ENCODE assay signal across 9 mouse cellular contexts in genomic region chr10:24297792-24298191, GRCm38 (mm10).
DNase-seq lines count a peak whose midpoint lies in the region; ATAC-seq and TF ChIP-seq lines count a peak whose summit lies in the region.
"Had no signal": no experiment of that assay in that cellular context is flagged by ENCODE, and none has a peak within 500 bp of the region (broad histone marks: within the 10 kb centered on the region; RNA-seq: fewer than 3 reads in every experiment).

No protein-coding gene starts in this region.

- no peaks in the 10 kb centered on the region for H3K36me3 ChIP-seq in liver, embryonic 11.5 days (ENCODE audit: control insufficient read depth, insufficient read depth, low read length)
- H3K36me3 ChIP-seq: neural tube, embryonic 13.5 days had no signal

- TF ChIP-seq POLR2A in embryonic fibroblast, embryonic 13.5 days (IDR thresholded peaks at IDR 0.05; ENCODE audit: low read depth, low read length) = no peak
- TF ChIP-seq POLR2A in lung, adult 2 months (IDR thresholded peaks at IDR 0.05; ENCODE audit: borderline replicate concordance, extremely low read depth, low read depth, low read length) = no peak

- WGBS in liver, embryonic 11.5 days = 0% methylated on average over 1 of the region's 1 CpGs
- 0% methylated on average over 1 of the region's 1 CpGs for WGBS in lung, adult 2 months

- H3K27ac ChIP-seq in liver, embryonic 11.5 days (ENCODE audit: low read depth, low read length) = no peak overlapping the region
- H3K27ac ChIP-seq in embryonic fibroblast, embryonic 13.5 days (ENCODE audit: insufficient read depth, low read length) = no peak overlapping the region
- H3K27ac ChIP-seq: neural tube, embryonic 13.5 days had no signal

- no peaks in the 10 kb centered on the region for H3K27me3 ChIP-seq in liver, embryonic 11.5 days (replicated peaks; ENCODE audit: control insufficient read depth, insufficient read depth, low read length)
- H3K27me3 ChIP-seq: neural tube, embryonic 13.5 days had no signal

- peak; percentile 27; the same call in 1 of the 2 replicates for TF ChIP-seq CTCF in embryonic fibroblast, embryonic 13.5 days (IDR thresholded peaks at IDR 0.05; ENCODE audit: borderline replicate concordance, insufficient read depth, low read length)
- TF ChIP-seq CTCF in lung, adult 2 months (IDR thresholded peaks at IDR 0.05; ENCODE audit: insufficient read depth, low read length) = peak; percentile 54

- no peaks in the 10 kb centered on the region for H3K9me3 ChIP-seq in liver, embryonic 11.5 days (ENCODE audit: control insufficient read depth, low read length)
- H3K9me3 ChIP-seq: neural tube, embryonic 13.5 days had no signal

- no peak overlapping the region for H3K9ac ChIP-seq in liver, embryonic 11.5 days (ENCODE audit: low read depth, low read length)
- H3K9ac ChIP-seq: neural tube, embryonic 13.5 days had no signal

- DNase-seq in cerebellum, postnatal 10 days = peak; percentile 58 to 71
- DNase-seq in cerebellum, adult 11 months = no peak
- DNase-seq in liver (peak; percentile 50), R1 (ENCODE audit: low read depth, low spot score) (peak; percentile 54)
- no peak for DNase-seq in liver, embryonic 11.5 days (ENCODE audit: low spot score)
- peak; percentile 34 for DNase-seq in lung, adult 2 months

- no peaks in the 10 kb centered on the region for H3K4me1 ChIP-seq in liver, embryonic 11.5 days (replicated peaks; ENCODE audit: control insufficient read depth, insufficient read depth, low read length)
- H3K4me1 ChIP-seq in embryonic fibroblast, embryonic 13.5 days (ENCODE audit: control insufficient read depth, insufficient read depth, low read length) = no peaks in the 10 kb centered on the region
- H3K4me1 ChIP-seq in lung, adult 2 months (ENCODE audit: control insufficient read depth, insufficient read depth, low read length) = no peaks in the 10 kb centered on the region

- no peak overlapping the region for H3K4me3 ChIP-seq in liver, embryonic 11.5 days (ENCODE audit: low read depth, low read length)
- H3K4me3 ChIP-seq in embryonic fibroblast, embryonic 13.5 days (ENCODE audit: insufficient read depth, low read length) = no peak overlapping the region
- H3K4me3 ChIP-seq in lung, adult 2 months (replicated peaks; ENCODE audit: extremely low read depth, low read depth, low read length) = no peak overlapping the region
- H3K4me3 ChIP-seq: neural tube, embryonic 13.5 days had no signal

- no peak overlapping the region for H3K4me2 ChIP-seq in liver, embryonic 11.5 days
- H3K4me2 ChIP-seq: neural tube, embryonic 13.5 days had no signal

- no peak for ATAC-seq in liver, embryonic 11.5 days (replicated peaks; ENCODE audit: low FRiP score)
- no peak for ATAC-seq in megakaryocyte-erythroid progenitor cell, adult 5-6 weeks (replicated peaks; ENCODE audit: low FRiP score, low TSS enrichment, poor library complexity, severe bottlenecking)

Comparison
In these comparisons a context has a peak if more than half of its experiments do, and no peak if none do; other contexts are left out.
1. DNase-seq: peak in cerebellum, postnatal 10 days (2 of 2), liver (single experiment), R1 (single experiment) and lung, adult 2 months (single experiment); none in cerebellum, adult 11 months (single experiment) and liver, embryonic 11.5 days (single experiment).